Mouse (Mus musculus): Measurements from ENCODE around the gene Clhc1.

- TF ChIP-seq GATA1 (IDR thresholded peaks at IDR 0.05; ENCODE audit: low read length), result no peak
- no peak for TF ChIP-seq TAL1 (IDR thresholded peaks at IDR 0.05; ENCODE audit: low read length)
Observed at GRCm38 (mm10) chr11:29548504-29549424, 1.0 kb downstream of the Clhc1 start.

Measured in erythroblast, embryonic 14.5 days (primary cell).